Mouse (Mus musculus): ENCODE data around the gene Spa17. TPM values are rescaled to one million over a fixed set of nuclear protein-coding genes. Genes with fewer than 3 reads are reported as not detected.

Gene Spa17
- polyA plus RNA-seq (2012; ENCODE audit: insufficient read depth, insufficient read length, missing spikeins), result 1.3 and 1.6 TPM in 2 replicates

DNA sequence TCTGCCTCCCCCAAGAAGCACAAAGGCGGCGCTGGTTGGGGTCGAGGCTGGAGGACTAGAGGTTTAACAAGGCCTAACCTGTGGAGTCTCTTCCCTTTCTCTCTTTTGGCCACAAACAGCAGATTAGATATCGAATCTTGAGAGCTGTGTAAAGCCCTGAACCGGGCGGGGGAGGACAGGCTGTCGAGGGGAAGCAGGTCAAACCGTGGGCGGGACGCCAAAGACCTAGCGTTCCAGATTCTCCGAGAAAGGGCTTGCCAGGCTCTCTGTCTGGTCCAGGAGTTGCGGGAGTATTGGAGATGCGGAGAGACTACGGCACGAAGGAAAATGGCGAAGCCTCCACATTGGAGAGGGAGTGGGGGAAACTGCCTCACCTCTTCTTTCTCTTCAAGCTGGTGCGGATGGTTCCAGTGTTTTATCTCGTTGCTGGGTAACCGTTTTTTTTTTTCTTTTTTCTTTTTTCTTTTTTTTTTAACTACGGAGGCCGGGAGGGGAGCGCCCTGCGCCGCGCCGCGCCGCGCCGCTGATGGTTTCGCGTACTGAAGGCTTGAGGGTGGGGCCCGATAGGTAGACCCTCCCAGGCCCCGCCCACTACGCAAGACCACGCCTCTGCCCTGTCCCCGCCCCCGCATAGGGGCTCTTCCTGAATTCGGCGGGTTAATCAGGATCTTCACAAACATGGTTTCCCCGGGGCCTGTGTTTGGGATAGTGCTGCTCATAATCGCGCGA is at the start of gene Spa17:
Gene Spa17 (minus strand): TSS at position 541 of the 729 bp plus-strand sequence.
- H3K4me3 ChIP-seq (ENCODE audit: insufficient read depth, low read length), result peak within 1 kb of the TSS; percentile 99
- H3K4me1 ChIP-seq (ENCODE audit: control insufficient read depth, insufficient read depth, low read length), result peaks cover 11% of the 10 kb centered on the region
- TF ChIP-seq CTCF (IDR thresholded peaks at IDR 0.05; ENCODE audit: low read depth, low read length), result no peak
- TF ChIP-seq POLR2A (IDR thresholded peaks at IDR 0.05; ENCODE audit: borderline replicate concordance, low read depth, low read length), result no peak
- no peak within 1 kb of the TSS for H3K27ac ChIP-seq (ENCODE audit: insufficient read depth, low read depth, low read length)

DNA sequence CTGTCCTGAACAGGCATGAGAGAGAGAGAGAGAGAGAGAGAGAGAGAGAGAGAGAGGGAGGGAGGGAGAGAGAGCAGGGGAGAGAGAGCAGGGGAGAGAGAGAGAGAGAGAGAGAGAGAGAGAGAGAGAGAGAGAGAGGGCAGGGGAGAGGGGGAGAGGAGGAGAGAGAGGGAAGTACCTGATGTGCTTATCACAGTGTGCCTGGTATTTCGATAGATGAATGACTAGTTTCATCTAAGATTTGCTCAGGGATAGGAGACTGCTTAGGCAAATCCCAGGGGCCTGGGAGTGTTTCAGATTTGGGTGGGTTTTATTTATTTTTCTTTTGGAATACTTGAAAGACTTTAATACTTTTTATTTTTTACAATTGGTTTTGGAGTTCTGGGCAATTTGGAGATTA is 49.7 kb upstream of the Spa17 start:
- Histone ChIP-seq H3K4me3 (ENCODE audit: insufficient read depth, low read length) (no peak overlapping the region), H3K27ac (ENCODE audit: insufficient read depth, low read depth, low read length) (no peak overlapping the region), H3K4me1 (ENCODE audit: control insufficient read depth, insufficient read depth, low read length) (no peaks in the 10 kb centered on the region)
- TF ChIP-seq POLR2A (IDR thresholded peaks at IDR 0.05; ENCODE audit: borderline replicate concordance, low read depth, low read length) (no peak), CTCF (IDR thresholded peaks at IDR 0.05; ENCODE audit: low read depth, low read length) (no peak)

DNA sequence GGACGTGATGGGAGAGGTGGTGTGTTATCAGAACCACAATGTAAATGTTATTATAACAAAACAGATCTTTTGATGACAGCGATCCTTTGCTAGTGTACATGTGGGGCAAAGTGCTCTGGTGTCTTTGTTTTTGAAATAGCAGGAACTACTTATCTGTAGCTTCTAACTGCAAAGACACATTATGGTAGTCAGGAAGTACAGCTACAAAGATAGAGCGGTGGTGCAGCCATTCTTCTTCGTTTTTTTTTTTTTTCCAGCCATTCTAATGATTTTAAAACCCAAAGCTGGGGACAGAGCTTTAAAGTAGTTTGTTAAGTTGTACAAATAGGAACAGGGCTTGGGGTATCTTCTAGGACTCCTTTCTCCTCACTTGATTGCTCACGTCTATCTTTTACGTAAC is 45.9 kb upstream of the Spa17 start:
- no peak overlapping the region for H3K4me3 ChIP-seq (ENCODE audit: insufficient read depth, low read length)
- H3K4me1 ChIP-seq (ENCODE audit: control insufficient read depth, insufficient read depth, low read length), result no peaks in the 10 kb centered on the region
- H3K27ac ChIP-seq (ENCODE audit: insufficient read depth, low read depth, low read length), result no peak overlapping the region
- TF ChIP-seq POLR2A (IDR thresholded peaks at IDR 0.05; ENCODE audit: borderline replicate concordance, low read depth, low read length), result no peak
- TF ChIP-seq CTCF (IDR thresholded peaks at IDR 0.05; ENCODE audit: low read depth, low read length), result no peak

DNA sequence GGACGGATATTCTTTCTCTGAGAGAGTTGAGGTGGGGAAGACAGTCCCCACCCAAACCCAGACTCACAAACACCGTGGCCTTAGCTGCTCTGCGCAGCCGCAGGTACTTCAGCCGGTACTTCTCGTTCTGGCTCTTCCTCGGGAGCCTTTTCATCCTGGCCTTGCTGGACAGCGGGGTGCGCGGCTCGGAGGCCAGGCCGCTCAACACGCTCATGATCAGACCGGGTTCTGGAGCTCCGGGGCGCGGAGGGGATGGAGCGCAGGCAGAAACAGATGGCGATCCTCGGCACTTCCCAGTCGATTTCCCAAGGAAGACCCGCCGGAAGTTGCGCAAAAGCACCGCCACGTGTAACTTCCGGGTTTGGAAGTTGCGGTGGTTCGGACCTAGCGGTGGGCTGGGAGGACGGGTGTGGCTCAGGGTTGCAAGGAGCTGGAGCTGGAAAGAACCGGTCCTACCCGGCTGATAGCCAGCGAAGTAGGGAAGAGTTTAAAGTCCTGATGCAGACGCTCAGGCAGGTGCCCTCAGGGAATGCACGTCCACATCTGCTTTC is 43.5 kb upstream of the Spa17 start, which contains the start of gene Tbrg1:
Gene Tbrg1 (minus strand): TSS at position 382 of the 551 bp plus-strand sequence.
- peak within 1 kb of the TSS; percentile 75 for H3K4me3 ChIP-seq (ENCODE audit: insufficient read depth, low read length)

DNA sequence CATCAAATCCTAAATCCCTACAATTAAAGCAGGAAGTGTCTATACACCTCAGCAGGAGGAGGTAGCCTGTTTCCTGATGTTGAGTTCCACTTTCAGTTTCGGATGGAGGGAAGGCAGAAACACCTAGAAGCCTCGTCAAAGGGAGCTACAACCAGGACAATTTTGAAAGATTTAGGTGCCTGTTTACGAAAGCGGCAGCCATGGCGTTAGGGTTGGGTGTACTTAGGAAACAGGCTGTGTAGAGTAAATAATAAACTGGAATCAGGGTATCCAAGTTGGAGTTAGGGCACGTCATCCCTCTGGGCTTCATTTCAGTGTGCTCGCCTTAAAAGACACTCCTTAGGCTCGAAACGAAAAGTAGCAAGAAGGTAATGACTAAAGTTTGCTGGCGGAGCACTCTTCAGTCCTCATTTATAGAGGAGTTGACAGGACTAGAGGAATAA is 42.9 kb upstream of the Spa17 start:
- no peak for TF ChIP-seq CTCF (IDR thresholded peaks at IDR 0.05; ENCODE audit: low read depth, low read length)
- TF ChIP-seq POLR2A (IDR thresholded peaks at IDR 0.05; ENCODE audit: borderline replicate concordance, low read depth, low read length), result no peak
- Histone ChIP-seq H3K27ac (ENCODE audit: insufficient read depth, low read depth, low read length) (peak overlapping the region; percentile 35), H3K4me1 (ENCODE audit: control insufficient read depth, insufficient read depth, low read length) (no peaks in the 10 kb centered on the region), H3K4me3 (ENCODE audit: insufficient read depth, low read length) (peak overlapping the region; percentile 75)

More for the DNA sequence above, 43.5 kb upstream of the Spa17 start, which contains the start of gene Tbrg1:
- peak within 1 kb of the TSS; percentile 35 for H3K27ac ChIP-seq (ENCODE audit: insufficient read depth, low read depth, low read length)
- no peaks in the 10 kb centered on the region for H3K4me1 ChIP-seq (ENCODE audit: control insufficient read depth, insufficient read depth, low read length)
- TF ChIP-seq POLR2A (IDR thresholded peaks at IDR 0.05; ENCODE audit: borderline replicate concordance, low read depth, low read length) (no peak), CTCF (IDR thresholded peaks at IDR 0.05; ENCODE audit: low read depth, low read length) (no peak)

DNA sequence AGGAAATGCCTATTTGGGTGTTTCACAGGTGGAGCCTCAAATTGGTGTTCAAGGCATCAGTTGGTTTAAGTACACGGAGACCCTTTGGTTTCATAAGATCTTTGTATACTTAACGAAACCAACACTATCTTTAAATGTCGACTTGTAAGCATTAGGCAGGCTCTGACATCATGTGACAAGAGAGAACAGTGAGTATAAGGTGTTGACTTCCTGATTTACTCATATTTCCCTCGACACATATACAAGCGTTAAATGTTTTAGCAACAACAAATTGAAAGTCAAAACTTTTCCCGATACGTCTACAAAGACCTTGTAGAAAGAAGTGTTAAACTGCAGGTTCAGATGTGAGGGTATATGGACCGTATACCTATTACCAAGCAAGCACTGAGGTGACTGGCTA is 42.4 kb upstream of the Spa17 start:
- Histone ChIP-seq H3K27ac (ENCODE audit: insufficient read depth, low read depth, low read length) (no peak overlapping the region), H3K4me3 (ENCODE audit: insufficient read depth, low read length) (peak overlapping the region; percentile 75), H3K4me1 (ENCODE audit: control insufficient read depth, insufficient read depth, low read length) (no peaks in the 10 kb centered on the region)
- TF ChIP-seq POLR2A (IDR thresholded peaks at IDR 0.05; ENCODE audit: borderline replicate concordance, low read depth, low read length) (no peak), CTCF (IDR thresholded peaks at IDR 0.05; ENCODE audit: low read depth, low read length) (no peak)

DNA sequence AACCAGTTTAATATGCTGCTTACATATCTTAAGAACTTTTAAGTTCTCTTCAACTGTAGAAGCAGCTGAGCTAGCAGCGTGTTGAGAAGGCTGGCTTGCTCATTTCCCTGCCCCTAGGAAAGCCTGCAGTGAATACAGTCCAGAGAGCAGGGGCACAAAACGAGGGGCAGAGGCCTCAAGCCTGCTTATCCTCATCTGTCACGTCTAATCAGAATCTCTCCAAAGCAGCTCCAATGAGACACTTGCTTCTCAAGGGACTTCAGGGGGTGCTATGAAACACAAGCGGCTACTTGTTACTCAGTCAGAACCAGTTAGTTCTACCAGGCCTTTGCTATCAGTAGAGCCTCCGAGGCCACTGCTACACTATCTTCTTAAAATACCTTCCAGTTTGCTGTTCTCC is 40.3 kb upstream of the Spa17 start:
- Histone ChIP-seq H3K4me1 (ENCODE audit: control insufficient read depth, insufficient read depth, low read length) (no peaks in the 10 kb centered on the region), H3K27ac (ENCODE audit: insufficient read depth, low read depth, low read length) (no peak overlapping the region), H3K4me3 (ENCODE audit: insufficient read depth, low read length) (no peak overlapping the region)
- TF ChIP-seq CTCF (IDR thresholded peaks at IDR 0.05; ENCODE audit: low read depth, low read length) (no peak), POLR2A (IDR thresholded peaks at IDR 0.05; ENCODE audit: borderline replicate concordance, low read depth, low read length) (no peak)

DNA sequence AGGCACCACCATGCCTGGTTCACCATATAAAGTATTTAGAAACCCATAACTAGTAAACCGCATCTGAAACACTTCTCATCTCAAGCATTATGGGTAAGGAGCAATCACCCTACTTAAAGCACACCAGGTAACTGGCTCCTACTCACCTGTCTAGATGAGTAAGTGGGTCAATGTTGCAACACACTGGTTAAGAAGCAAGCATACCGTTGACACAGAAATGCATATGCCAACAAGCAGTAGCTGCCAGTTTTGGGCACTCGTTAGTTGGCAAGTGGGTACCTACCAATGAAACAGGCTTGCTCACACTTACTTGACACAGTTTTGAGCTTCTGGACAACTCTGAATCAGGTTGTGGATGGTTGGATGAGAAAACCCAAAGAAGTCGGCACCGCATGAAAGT is 37.1 kb upstream of the Spa17 start:
- TF ChIP-seq CTCF (IDR thresholded peaks at IDR 0.05; ENCODE audit: low read depth, low read length) (no peak), POLR2A (IDR thresholded peaks at IDR 0.05; ENCODE audit: borderline replicate concordance, low read depth, low read length) (no peak)
- no peak overlapping the region for H3K27ac ChIP-seq (ENCODE audit: insufficient read depth, low read depth, low read length)
- H3K4me1 ChIP-seq (ENCODE audit: control insufficient read depth, insufficient read depth, low read length), result no peaks in the 10 kb centered on the region
- no peak overlapping the region for H3K4me3 ChIP-seq (ENCODE audit: insufficient read depth, low read length)

DNA sequence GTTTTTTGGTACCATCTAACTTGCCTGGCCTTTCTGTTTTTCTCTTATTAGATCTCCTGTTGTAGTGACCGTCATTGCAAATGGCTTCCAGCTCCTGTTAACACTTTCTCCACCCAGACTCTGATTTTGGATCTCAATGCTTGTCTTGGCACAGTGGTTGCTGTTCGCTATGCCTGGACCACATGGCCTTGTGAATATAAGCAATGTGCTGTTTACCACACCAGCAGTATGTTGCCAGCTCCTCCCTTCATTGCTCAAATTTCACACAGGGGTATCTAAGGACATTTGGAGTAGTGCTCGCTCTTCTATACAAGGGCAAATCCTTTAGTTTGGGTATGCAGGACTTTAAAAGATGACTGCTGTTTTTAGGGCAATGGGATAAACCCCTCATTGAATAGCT is 32.7 kb upstream of the Spa17 start:
- Histone ChIP-seq H3K27ac (ENCODE audit: insufficient read depth, low read depth, low read length) (no peak overlapping the region), H3K4me3 (ENCODE audit: insufficient read depth, low read length) (no peak overlapping the region), H3K4me1 (ENCODE audit: control insufficient read depth, insufficient read depth, low read length) (no peaks in the 10 kb centered on the region)
- TF ChIP-seq CTCF (IDR thresholded peaks at IDR 0.05; ENCODE audit: low read depth, low read length) (no peak), POLR2A (IDR thresholded peaks at IDR 0.05; ENCODE audit: borderline replicate concordance, low read depth, low read length) (no peak)

DNA sequence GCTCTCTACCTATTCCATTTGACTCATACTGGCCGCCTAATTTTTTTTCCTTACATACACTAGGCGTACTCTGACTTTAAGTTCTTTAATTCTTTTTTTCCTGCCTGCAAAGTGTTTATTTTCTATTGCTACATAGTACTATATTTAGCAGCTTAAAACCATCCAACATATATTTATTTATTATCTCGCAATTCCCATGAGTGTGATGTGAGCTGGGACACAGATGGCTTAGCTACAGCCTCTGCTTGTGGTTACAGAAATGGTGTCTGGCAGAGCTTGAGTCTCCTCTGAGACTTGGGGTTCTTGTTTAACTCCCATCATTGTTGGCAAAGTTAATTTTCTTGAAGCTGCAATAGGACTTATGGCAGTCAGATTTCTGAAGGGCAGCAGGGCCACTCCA is 25.2 kb upstream of the Spa17 start:
- no peak overlapping the region for H3K27ac ChIP-seq (ENCODE audit: insufficient read depth, low read depth, low read length)
- H3K4me3 ChIP-seq (ENCODE audit: insufficient read depth, low read length), result no peak overlapping the region
- peaks cover 4% of the 10 kb centered on the region; the same call in 1 of the 2 replicates for H3K4me1 ChIP-seq (ENCODE audit: control insufficient read depth, insufficient read depth, low read length)
- TF ChIP-seq POLR2A (IDR thresholded peaks at IDR 0.05; ENCODE audit: borderline replicate concordance, low read depth, low read length) (no peak), CTCF (IDR thresholded peaks at IDR 0.05; ENCODE audit: low read depth, low read length) (no peak)
